Mouse (Mus musculus): ENCODE results near the gene Ifna11. TPM values are rescaled to one million over a fixed set of nuclear protein-coding genes. Genes with fewer than 3 reads are reported as not detected.
"Not testable (repeated sequence)": the region's sequence is repeated elsewhere in the genome, so short reads cannot be mapped to it uniquely, and the experiment has no call there.

Ifna11 gene
- polyA plus RNA-seq (2016; fragmentation: Nextera tagmentation; extraction: Ambion mirVana): not detected in 2 replicates

DNA sequence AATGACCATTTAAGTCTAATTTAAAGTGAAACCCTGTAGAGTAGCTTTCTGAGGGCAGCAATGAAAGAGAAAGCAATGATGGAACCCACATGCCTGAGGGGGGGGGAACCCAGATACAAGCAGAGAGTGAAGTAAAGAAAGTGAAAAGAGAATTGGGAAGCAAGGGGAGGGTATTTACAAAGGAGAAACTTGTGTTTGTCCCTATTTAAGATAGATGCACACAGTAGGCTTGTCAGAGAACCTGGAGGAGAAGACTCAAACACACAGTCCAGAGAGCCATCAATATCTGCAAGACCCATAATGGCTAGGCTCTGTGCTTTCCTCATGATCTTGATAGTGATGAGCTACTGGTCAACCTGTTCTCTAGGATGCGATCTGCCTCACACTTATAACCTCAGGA, at the start of gene Ifna11:
TSS of gene Ifna11 (plus strand) at position 301 of the 400 bp plus-strand sequence.
- no peak for DNase-seq (ENCODE audit: low spot score)
- H3K27ac ChIP-seq (replicated peaks): no peak within 1 kb of the TSS
- H3K27me3 ChIP-seq (replicated peaks; ENCODE audit: low read depth, poor library complexity, severe bottlenecking): no peaks in the 10 kb centered on the region
- no peaks in the 10 kb centered on the region for H3K4me1 ChIP-seq
- no peaks in the 10 kb centered on the region for H3K9me3 ChIP-seq
- no peak within 1 kb of the TSS for H3K4me3 ChIP-seq
- H3K36me3 ChIP-seq (replicated peaks): no peaks in the 10 kb centered on the region
- WGBS: 82% methylated on average over 1 of the region's 1 CpGs

DNA sequence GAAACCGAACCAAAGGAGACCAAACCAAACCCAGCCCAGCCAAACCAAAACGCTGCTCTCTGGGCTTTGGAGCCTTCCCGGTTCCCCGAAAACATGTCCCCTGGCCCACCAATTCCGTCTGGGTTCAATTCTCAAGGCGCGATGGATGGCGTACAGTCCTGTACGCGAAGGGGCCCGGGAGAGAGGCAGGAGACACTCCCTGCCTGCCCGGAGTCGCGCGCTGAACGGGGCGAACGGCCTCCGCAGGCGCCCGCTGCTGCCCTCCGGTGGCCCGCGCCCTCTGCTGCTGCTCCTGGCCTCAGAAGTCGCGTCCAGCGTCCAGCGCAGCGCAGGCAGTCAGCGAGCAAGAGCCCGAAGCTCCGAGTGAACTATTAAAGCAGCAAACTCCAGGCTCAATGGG, 46.2 kb upstream of the Ifna11 start, which contains the start of gene Gm13290:
TSS of gene Gm13290 (plus strand) at position 301 of the 400 bp plus-strand sequence.
- not testable (repeated sequence) for H3K27me3 ChIP-seq (replicated peaks; ENCODE audit: low read depth, poor library complexity, severe bottlenecking); H3K36me3 ChIP-seq (replicated peaks); DNase-seq (ENCODE audit: low spot score); H3K27ac ChIP-seq (replicated peaks); H3K4me1 ChIP-seq; H3K4me3 ChIP-seq; H3K9me3 ChIP-seq
- whole genome bisulfite sequencing: no CpG with 5 or more reads among the region's 32 CpGs

DNA sequence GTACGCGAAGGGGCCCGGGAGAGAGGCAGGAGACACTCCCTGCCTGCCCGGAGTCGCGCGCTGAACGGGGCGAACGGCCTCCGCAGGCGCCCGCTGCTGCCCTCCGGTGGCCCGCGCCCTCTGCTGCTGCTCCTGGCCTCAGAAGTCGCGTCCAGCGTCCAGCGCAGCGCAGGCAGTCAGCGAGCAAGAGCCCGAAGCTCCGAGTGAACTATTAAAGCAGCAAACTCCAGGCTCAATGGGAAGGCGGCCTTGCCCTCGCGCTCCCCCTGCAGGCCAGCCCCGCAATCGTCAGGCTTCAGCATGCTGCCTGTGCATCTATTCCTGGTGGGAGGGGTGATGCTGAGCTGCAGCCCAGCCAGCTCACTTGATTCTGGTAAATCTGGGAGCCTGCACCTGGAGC, 43.1 kb upstream of the Ifna11 start, which contains the start of gene Gm13289:
TSS of gene Gm13289 (plus strand) at position 301 of the 400 bp plus-strand sequence.
- not testable (repeated sequence) for H3K9me3 ChIP-seq; H3K4me1 ChIP-seq; H3K36me3 ChIP-seq (replicated peaks); DNase-seq (ENCODE audit: low spot score); H3K27me3 ChIP-seq (replicated peaks; ENCODE audit: low read depth, poor library complexity, severe bottlenecking); H3K27ac ChIP-seq (replicated peaks); H3K4me3 ChIP-seq
- WGBS: no CpG with 5 or more reads among the region's 29 CpGs

DNA sequence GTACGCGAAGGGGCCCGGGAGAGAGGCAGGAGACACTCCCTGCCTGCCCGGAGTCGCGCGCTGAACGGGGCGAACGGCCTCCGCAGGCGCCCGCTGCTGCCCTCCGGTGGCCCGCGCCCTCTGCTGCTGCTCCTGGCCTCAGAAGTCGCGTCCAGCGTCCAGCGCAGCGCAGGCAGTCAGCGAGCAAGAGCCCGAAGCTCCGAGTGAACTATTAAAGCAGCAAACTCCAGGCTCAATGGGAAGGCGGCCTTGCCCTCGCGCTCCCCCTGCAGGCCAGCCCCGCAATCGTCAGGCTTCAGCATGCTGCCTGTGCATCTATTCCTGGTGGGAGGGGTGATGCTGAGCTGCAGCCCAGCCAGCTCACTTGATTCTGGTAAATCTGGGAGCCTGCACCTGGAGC, 40.2 kb upstream of the Ifna11 start, which contains the start of gene Gm13272:
TSS of gene Gm13272 (plus strand) at position 301 of the 400 bp plus-strand sequence.
- not testable (repeated sequence) for H3K4me3 ChIP-seq; H3K4me1 ChIP-seq; H3K36me3 ChIP-seq (replicated peaks); H3K9me3 ChIP-seq; H3K27ac ChIP-seq (replicated peaks); DNase-seq (ENCODE audit: low spot score); H3K27me3 ChIP-seq (replicated peaks; ENCODE audit: low read depth, poor library complexity, severe bottlenecking)
- no CpG with 5 or more reads among the region's 29 CpGs for WGBS

DNA sequence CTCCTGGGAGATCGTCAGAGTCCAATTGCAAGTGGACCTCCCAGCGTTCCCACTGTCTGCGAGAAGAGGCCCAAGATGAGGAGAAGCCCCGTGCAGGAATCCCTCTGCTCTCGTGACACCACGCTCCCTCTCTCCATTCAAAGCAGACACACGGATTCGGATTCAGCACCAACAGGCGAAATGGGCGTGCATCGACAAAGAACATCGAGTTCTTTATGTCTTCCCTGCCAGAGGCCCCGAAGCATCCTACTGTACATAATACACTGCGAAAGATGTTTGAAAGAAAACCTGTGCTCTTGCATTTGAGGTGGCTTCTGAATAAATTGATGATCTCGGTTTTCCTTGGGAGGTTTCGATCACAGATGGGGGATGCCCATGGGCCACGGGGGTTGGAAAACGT, 39.4 kb upstream of the Ifna11 start:
- not testable (repeated sequence) for H3K27me3 ChIP-seq (replicated peaks; ENCODE audit: low read depth, poor library complexity, severe bottlenecking); H3K4me1 ChIP-seq; H3K36me3 ChIP-seq (replicated peaks); H3K27ac ChIP-seq (replicated peaks); H3K9me3 ChIP-seq; DNase-seq (ENCODE audit: low spot score); H3K4me3 ChIP-seq
- WGBS: 42% methylated on average over 16 of the region's 18 CpGs

DNA sequence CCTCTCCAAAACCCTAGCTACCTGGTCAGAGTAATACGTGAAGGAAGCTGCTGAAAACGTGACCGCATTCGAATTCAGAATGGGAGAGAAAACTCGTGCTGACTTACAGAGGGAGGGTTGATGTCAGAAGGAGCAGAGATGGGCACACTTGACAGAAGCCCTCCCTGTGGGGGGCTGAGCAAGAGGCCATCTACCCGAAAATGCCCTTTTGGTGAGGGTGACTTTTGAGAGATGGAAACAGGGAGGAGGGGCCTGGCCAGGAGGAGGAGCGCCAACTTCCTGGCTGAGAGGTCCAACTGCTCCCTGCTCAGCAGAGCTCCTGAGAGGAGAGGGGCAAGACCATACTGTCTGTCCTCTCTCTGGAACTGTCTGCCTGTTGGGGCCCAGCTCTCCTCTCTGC, 37.9 kb upstream of the Ifna11 start, which contains the start of gene Ifnz:
TSS of gene Ifnz (plus strand) at position 301 of the 400 bp plus-strand sequence.
- WGBS: 24% methylated on average over 5 of the region's 7 CpGs
- not testable (repeated sequence) for H3K27me3 ChIP-seq (replicated peaks; ENCODE audit: low read depth, poor library complexity, severe bottlenecking); H3K9me3 ChIP-seq; H3K36me3 ChIP-seq (replicated peaks); DNase-seq (ENCODE audit: low spot score); H3K27ac ChIP-seq (replicated peaks); H3K4me1 ChIP-seq
- H3K4me3 ChIP-seq: peak within 1 kb of the TSS; percentile 40; the same call in 1 of the 2 replicates

DNA sequence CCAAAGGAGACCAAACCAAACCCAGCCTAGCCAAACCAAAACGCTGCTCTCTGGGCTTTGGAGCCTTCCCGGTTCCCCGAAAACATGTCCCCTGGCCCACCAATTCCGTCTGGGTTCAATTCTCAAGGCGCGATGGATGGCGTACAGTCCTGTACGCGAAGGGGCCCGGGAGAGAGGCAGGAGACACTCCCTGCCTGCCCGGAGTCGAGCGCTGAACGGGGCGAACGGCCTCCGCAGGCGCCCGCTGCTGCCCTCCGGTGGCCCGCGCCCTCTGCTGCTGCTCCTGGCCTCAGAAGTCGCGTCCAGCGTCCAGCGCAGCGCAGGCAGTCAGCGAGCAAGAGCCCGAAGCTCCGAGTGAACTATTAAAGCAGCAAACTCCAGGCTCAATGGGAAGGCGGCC, 37.4 kb upstream of the Ifna11 start:
- H3K4me1 ChIP-seq; H3K27ac ChIP-seq (replicated peaks); DNase-seq (ENCODE audit: low spot score); H3K36me3 ChIP-seq (replicated peaks); H3K27me3 ChIP-seq (replicated peaks; ENCODE audit: low read depth, poor library complexity, severe bottlenecking); H3K9me3 ChIP-seq: not testable (repeated sequence)
- peak overlapping the region; percentile 40; the same call in 1 of the 2 replicates for H3K4me3 ChIP-seq
- WGBS: 2% methylated on average over 15 of the region's 31 CpGs

DNA sequence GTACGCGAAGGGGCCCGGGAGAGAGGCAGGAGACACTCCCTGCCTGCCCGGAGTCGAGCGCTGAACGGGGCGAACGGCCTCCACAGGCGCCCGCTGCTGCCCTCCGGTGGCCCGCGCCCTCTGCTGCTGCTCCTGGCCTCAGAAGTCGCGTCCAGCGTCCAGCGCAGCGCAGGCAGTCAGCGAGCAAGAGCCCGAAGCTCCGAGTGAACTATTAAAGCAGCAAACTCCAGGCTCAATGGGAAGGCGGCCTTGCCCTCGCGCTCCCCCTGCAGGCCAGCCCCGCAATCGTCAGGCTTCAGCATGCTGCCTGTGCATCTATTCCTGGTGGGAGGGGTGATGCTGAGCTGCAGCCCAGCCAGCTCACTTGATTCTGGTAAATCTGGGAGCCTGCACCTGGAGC, 34.4 kb upstream of the Ifna11 start, which contains the start of gene Gm13276:
TSS of gene Gm13276 (plus strand) at position 301 of the 400 bp plus-strand sequence.
- not testable (repeated sequence) for H3K27me3 ChIP-seq (replicated peaks; ENCODE audit: low read depth, poor library complexity, severe bottlenecking); H3K4me1 ChIP-seq; H3K4me3 ChIP-seq; DNase-seq (ENCODE audit: low spot score); H3K36me3 ChIP-seq (replicated peaks); H3K9me3 ChIP-seq; H3K27ac ChIP-seq (replicated peaks)
- whole genome bisulfite sequencing: no CpG with 5 or more reads among the region's 27 CpGs

DNA sequence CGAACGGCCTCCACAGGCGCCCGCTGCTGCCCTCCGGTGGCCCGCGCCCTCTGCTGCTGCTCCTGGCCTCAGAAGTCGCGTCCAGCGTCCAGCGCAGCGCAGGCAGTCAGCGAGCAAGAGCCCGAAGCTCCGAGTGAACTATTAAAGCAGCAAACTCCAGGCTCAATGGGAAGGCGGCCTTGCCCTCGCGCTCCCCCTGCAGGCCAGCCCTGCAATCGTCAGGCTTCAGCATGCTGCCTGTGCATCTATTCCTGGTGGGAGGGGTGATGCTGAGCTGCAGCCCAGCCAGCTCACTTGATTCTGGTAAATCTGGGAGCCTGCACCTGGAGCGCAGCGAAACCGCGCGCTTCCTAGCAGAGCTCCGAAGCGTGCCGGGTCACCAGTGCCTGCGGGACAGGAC, 31.4 kb upstream of the Ifna11 start, which contains the start of gene Gm13277:
TSS of gene Gm13277 (plus strand) at position 231 of the 400 bp plus-strand sequence.
- H3K9me3 ChIP-seq; H3K4me1 ChIP-seq; H3K4me3 ChIP-seq; DNase-seq (ENCODE audit: low spot score); H3K36me3 ChIP-seq (replicated peaks); H3K27ac ChIP-seq (replicated peaks); H3K27me3 ChIP-seq (replicated peaks; ENCODE audit: low read depth, poor library complexity, severe bottlenecking): not testable (repeated sequence)
- 0% methylated on average over 4 of the region's 28 CpGs for WGBS

DNA sequence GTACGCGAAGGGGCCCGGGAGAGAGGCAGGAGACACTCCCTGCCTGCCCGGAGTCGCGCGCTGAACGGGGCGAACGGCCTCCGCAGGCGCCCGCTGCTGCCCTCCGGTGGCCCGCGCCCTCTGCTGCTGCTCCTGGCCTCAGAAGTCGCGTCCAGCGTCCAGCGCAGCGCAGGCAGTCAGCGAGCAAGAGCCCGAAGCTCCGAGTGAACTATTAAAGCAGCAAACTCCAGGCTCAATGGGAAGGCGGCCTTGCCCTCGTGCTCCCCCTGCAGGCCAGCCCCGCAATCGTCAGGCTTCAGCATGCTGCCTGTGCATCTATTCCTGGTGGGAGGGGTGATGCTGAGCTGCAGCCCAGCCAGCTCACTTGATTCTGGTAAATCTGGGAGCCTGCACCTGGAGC, 28.5 kb upstream of the Ifna11 start, which contains the start of gene Gm13278:
TSS of gene Gm13278 (plus strand) at position 301 of the 400 bp plus-strand sequence.
- H3K27ac ChIP-seq (replicated peaks); H3K36me3 ChIP-seq (replicated peaks); H3K4me3 ChIP-seq; H3K27me3 ChIP-seq (replicated peaks; ENCODE audit: low read depth, poor library complexity, severe bottlenecking); H3K4me1 ChIP-seq; DNase-seq (ENCODE audit: low spot score); H3K9me3 ChIP-seq: not testable (repeated sequence)
- WGBS: no CpG with 5 or more reads among the region's 28 CpGs

DNA sequence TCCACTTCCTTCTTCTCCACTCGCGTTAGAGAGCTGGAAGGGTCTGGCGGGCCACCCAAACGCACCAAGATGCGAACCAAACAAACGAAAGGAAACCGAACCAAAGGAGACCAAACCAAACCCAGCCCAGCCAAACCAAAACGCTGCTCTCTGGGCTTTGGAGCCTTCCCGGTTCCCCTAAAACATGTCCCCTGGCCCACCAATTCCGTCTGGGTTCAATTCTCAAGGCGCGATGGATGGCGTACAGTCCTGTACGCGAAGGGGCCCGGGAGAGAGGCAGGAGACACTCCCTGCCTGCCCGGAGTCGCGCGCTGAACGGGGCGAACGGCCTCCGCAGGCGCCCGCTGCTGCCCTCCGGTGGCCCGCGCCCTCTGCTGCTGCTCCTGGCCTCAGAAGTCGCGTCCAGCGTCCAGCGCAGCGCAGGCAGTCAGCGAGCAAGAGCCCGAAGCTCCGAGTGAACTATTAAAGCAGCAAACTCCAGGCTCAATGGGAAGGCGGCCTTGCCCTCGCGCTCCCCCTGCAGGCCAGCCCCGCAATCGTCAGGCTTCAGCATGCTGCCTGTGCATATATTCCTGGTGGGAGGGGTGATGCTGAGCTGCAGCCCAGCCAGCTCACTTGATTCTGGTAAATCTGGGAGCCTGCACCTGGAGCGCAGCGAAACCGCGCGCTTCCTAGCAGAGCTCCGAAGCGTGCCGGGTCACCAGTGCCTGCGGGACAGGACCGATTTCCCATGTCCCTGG, 25.7 kb upstream of the Ifna11 start, which contains the start of gene Gm13275:
TSS of gene Gm13275 (plus strand) at position 552 of the 740 bp plus-strand sequence.
- H3K4me1 ChIP-seq; H3K27ac ChIP-seq (replicated peaks); H3K9me3 ChIP-seq; H3K36me3 ChIP-seq (replicated peaks); H3K4me3 ChIP-seq; DNase-seq (ENCODE audit: low spot score); H3K27me3 ChIP-seq (replicated peaks; ENCODE audit: low read depth, poor library complexity, severe bottlenecking): not testable (repeated sequence)
- 2% methylated on average over 19 of the region's 52 CpGs for WGBS

DNA sequence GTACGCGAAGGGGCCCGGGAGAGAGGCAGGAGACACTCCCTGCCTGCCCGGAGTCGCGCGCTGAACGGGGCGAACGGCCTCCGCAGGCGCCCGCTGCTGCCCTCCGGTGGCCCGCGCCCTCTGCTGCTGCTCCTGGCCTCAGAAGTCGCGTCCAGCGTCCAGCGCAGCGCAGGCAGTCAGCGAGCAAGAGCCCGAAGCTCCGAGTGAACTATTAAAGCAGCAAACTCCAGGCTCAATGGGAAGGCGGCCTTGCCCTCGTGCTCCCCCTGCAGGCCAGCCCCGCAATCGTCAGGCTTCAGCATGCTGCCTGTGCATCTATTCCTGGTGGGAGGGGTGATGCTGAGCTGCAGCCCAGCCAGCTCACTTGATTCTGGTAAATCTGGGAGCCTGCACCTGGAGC, 22.7 kb upstream of the Ifna11 start, which contains the start of gene Gm13279:
TSS of gene Gm13279 (plus strand) at position 301 of the 400 bp plus-strand sequence.
- H3K4me1 ChIP-seq; H3K4me3 ChIP-seq; H3K9me3 ChIP-seq; H3K27ac ChIP-seq (replicated peaks); H3K36me3 ChIP-seq (replicated peaks); H3K27me3 ChIP-seq (replicated peaks; ENCODE audit: low read depth, poor library complexity, severe bottlenecking); DNase-seq (ENCODE audit: low spot score): not testable (repeated sequence)
- no CpG with 5 or more reads among the region's 28 CpGs for WGBS

DNA sequence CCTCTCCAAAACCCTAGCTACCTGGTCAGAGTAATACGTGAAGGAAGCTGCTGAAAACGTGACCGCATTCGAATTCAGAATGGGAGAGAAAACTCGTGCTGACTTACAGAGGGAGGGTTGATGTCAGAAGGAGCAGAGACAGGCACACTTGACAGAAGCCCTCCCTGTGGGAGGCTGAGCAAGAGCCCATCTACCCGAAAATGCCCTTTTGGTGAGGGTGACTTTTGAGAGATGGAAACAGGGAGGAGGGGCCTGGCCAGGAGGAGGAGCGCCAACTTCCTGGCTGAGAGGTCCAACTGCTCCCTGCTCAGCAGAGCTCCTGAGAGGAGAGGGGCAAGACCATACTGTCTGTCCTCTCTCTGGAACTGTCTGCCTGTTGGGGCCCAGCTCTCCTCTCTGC, 20.4 kb upstream of the Ifna11 start, which contains the start of gene Gm13285:
TSS of gene Gm13285 (plus strand) at position 301 of the 400 bp plus-strand sequence.
- not testable (repeated sequence) for DNase-seq (ENCODE audit: low spot score); H3K4me1 ChIP-seq; H3K27ac ChIP-seq (replicated peaks); H3K9me3 ChIP-seq; H3K4me3 ChIP-seq; H3K36me3 ChIP-seq (replicated peaks); H3K27me3 ChIP-seq (replicated peaks; ENCODE audit: low read depth, poor library complexity, severe bottlenecking)
- 9% methylated on average over 6 of the region's 7 CpGs for WGBS

All from embryonic facial prominence, embryonic 10.5 days (tissue).